Comparison of ENCODE assay signal across 8 mouse cellular contexts in the genomic region with DNA sequence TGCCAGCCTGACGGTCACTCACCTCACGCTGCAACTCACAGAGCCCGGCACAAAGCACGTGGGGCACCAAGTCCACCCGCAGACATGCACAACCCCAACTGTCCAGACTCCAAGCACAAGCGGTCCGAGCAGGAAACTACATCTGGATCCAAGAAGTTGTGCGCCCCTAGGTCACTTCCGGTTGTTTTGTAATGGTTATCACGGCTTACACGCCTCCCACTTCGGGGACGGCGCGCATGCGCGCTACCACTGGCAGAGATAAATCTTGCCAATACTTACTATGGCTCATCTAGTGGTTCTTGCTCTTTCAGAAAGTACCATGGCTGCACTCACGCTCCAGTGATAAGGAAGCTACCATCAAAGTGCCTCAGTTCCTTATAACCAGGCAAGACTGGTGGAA. TPM values are rescaled to one million over a fixed set of nuclear protein-coding genes. Genes with fewer than 3 reads are reported as not detected.
DNase-seq lines count a peak whose midpoint lies in the region; ATAC-seq and TF ChIP-seq lines count a peak whose summit lies in the region.
"Not testable (repeated sequence)": the region's sequence is repeated elsewhere in the genome, so short reads cannot be mapped to it uniquely, and the experiment has no call there.

A gene (minus strand): TSS at position 153 of the 400 bp plus-strand sequence.

- peak; percentile 23; the same call in 1 of the 2 replicates for TF ChIP-seq CTCF in liver, embryonic 14.5 days (IDR thresholded peaks at IDR 0.05; ENCODE audit: low read depth)
- not testable (repeated sequence) for TF ChIP-seq CTCF in stomach, postnatal 0 days (IDR thresholded peaks at IDR 0.05; ENCODE audit: low read depth)

- peaks cover 28% of the 10 kb centered on the region for H3K36me3 ChIP-seq in forebrain, embryonic 10.5 days (replicated peaks)
- H3K36me3 ChIP-seq in heart, embryonic 15.5 days; liver, embryonic 14.5 days (replicated peaks; ENCODE audit: control insufficient read depth, insufficient read depth, low read depth); neural tube, embryonic 11.5 days (ENCODE audit: control insufficient read depth, insufficient read depth, low read length); stomach, postnatal 0 days (ENCODE audit: control insufficient read depth, insufficient read depth, low read length): not testable (repeated sequence)

- not testable (repeated sequence) for H3K4me1 ChIP-seq in forebrain, embryonic 10.5 days; heart, embryonic 15.5 days (replicated peaks); liver, embryonic 14.5 days (replicated peaks; ENCODE audit: control insufficient read depth in 2 of 2, insufficient read depth in 2 of 2, low read length in 1 of 2); neural tube, embryonic 11.5 days (ENCODE audit: control insufficient read depth, insufficient read depth, low read length); stomach, postnatal 0 days (replicated peaks; ENCODE audit: control insufficient read depth, insufficient read depth)

- peaks cover 37% of the 10 kb centered on the region for H3K9me3 ChIP-seq in forebrain, embryonic 10.5 days
- not testable (repeated sequence) for H3K9me3 ChIP-seq in heart, embryonic 15.5 days (replicated peaks); liver, embryonic 14.5 days (ENCODE audit: control insufficient read depth, low read length); neural tube, embryonic 11.5 days (ENCODE audit: control insufficient read depth, low read length); stomach, postnatal 0 days (ENCODE audit: control insufficient read depth, low read length)

- H3K27me3 ChIP-seq in forebrain, embryonic 10.5 days (ENCODE audit: poor library complexity, severe bottlenecking); heart, embryonic 15.5 days; liver, embryonic 14.5 days (ENCODE audit: control insufficient read depth, insufficient read depth, low read length); neural tube, embryonic 11.5 days (ENCODE audit: control insufficient read depth, insufficient read depth, low read length); stomach, postnatal 0 days (ENCODE audit: control insufficient read depth, insufficient read depth, low read length): not testable (repeated sequence)

- 2% methylated on average over 18 of the region's 18 CpGs for WGBS in forebrain, embryonic 10.5 days
- WGBS in heart, embryonic 15.5 days = 2% methylated on average over 18 of the region's 18 CpGs
- under 1% methylated on average over 18 of the region's 18 CpGs for WGBS in liver, embryonic 14.5 days (ENCODE audit: insufficient replicate concordance)
- 2% methylated on average over 18 of the region's 18 CpGs for WGBS in neural tube, embryonic 11.5 days
- 1% methylated on average over 18 of the region's 18 CpGs for WGBS in stomach, postnatal 0 days

- ATAC-seq in heart, embryonic 15.5 days (replicated peaks; ENCODE audit: insufficient number of reproducible peaks, insufficient read depth, low FRiP score, low read depth) = peak; percentile 90
- ATAC-seq in liver, embryonic 14.5 days (ENCODE audit: insufficient read depth) = peak; percentile 92
- peak; percentile 91 for ATAC-seq in neural tube, embryonic 11.5 days (ENCODE audit: insufficient read depth, low FRiP score, low TSS enrichment)
- peak; percentile 99 for ATAC-seq in stomach, postnatal 0 days (ENCODE audit: low FRiP score, low TSS enrichment)

- H3K9ac ChIP-seq in heart, embryonic 15.5 days = peak within 1 kb of the TSS; percentile 67
- peak within 1 kb of the TSS; percentile 71 for H3K9ac ChIP-seq in liver, embryonic 14.5 days (replicated peaks)
- peak within 1 kb of the TSS; percentile 61 for H3K9ac ChIP-seq in neural tube, embryonic 11.5 days (ENCODE audit: low read length)
- H3K9ac ChIP-seq in stomach, postnatal 0 days (ENCODE audit: low read length) = peak within 1 kb of the TSS; percentile 67

- TF ChIP-seq EP300 in liver, embryonic 14.5 days (IDR thresholded peaks at IDR 0.05; ENCODE audit: low read depth); stomach, postnatal 0 days (optimal IDR thresholded peaks at IDR 0.05): not testable (repeated sequence)

- peak within 1 kb of the TSS; percentile 84 for H3K27ac ChIP-seq in forebrain, embryonic 10.5 days
- H3K27ac ChIP-seq in heart, embryonic 15.5 days = peak within 1 kb of the TSS; percentile 53
- H3K27ac ChIP-seq in liver, embryonic 14.5 days; neural tube, embryonic 11.5 days (ENCODE audit: low read depth, low read length): not testable (repeated sequence)
- peak within 1 kb of the TSS; percentile 45; the same call in 1 of the 2 replicates for H3K27ac ChIP-seq in stomach, postnatal 0 days (replicated peaks)

- peak within 1 kb of the TSS; percentile 69 for H3K4me2 ChIP-seq in heart, embryonic 15.5 days
- peak within 1 kb of the TSS; percentile 75 for H3K4me2 ChIP-seq in liver, embryonic 14.5 days (ENCODE audit: low read depth)
- H3K4me2 ChIP-seq in neural tube, embryonic 11.5 days (ENCODE audit: low read depth) = peak within 1 kb of the TSS; percentile 38
- H3K4me2 ChIP-seq in stomach, postnatal 0 days (replicated peaks; ENCODE audit: low read depth) = peak within 1 kb of the TSS; percentile 48

- DNase-seq in CD8-positive naive resting alpha-beta T cell, adult 2 months (ENCODE audit: low read depth in 2 of 2, low spot score in 2 of 2) = peak; percentile 73 to 75
- peak; percentile 67 for DNase-seq in c-Kit-positive CD71-negative TER-119-negative erythroid progenitor cells, embryonic 14.5 days (ENCODE audit: low read depth)
- peak; percentile 82 for DNase-seq in forebrain, embryonic 10.5 days (ENCODE audit: extremely low spot score, low spot score)
- peak; percentile 85 to 93 for DNase-seq in kidney, postnatal 25 days
- DNase-seq in liver, embryonic 14.5 days (ENCODE audit: low read depth in 3 of 3, low spot score in 3 of 3) = peak; percentile 67 to 71 (median 70)
- peak; percentile 86 for DNase-seq in neural tube, embryonic 11.5 days (ENCODE audit: low spot score)
- peak; percentile 86 for DNase-seq in stomach, postnatal 0 days (ENCODE audit: low spot score)

- H3K4me3 ChIP-seq in forebrain, embryonic 10.5 days = peak within 1 kb of the TSS; percentile 61
- peak within 1 kb of the TSS; percentile 75 for H3K4me3 ChIP-seq in heart, embryonic 15.5 days
- H3K4me3 ChIP-seq in liver, embryonic 14.5 days (ENCODE audit: insufficient read depth in 1 of 2, low read depth in 2 of 2, low read length in 2 of 2) = peak within 1 kb of the TSS; percentile 68 to 83
- H3K4me3 ChIP-seq in neural tube, embryonic 11.5 days (ENCODE audit: low read depth, low read length) = peak within 1 kb of the TSS; percentile 52
- peak within 1 kb of the TSS; percentile 64 for H3K4me3 ChIP-seq in stomach, postnatal 0 days (ENCODE audit: low read depth, low read length)

RNA-seq across cellular contexts. Expression of the gene that starts here (rescaled TPM):
- polyA plus RNA-seq in forebrain, embryonic 10.5 days (2016; fragmentation: Nextera tagmentation; extraction: Ambion mirVana) = 15.0 and 15.2 TPM in 2 replicates
- polyA plus RNA-seq in heart, embryonic 15.5 days (2015; fragmentation: Nextera tagmentation; extraction: Ambion mirVana) = 3.7 and 5.4 TPM in 2 replicates
- polyA plus RNA-seq in liver, embryonic 14.5 days (2012; rRNA removed) = 2.8 and 3.1 TPM in 2 replicates
- polyA plus RNA-seq in liver, embryonic 14.5 days (2014; fragmentation: Nextera tagmentation; extraction: Ambion mirVana) = 2.7 TPM in 2 replicates
- 12.4 and 13.2 TPM in 2 replicates for polyA plus RNA-seq in neural tube, embryonic 11.5 days (2014; fragmentation: Nextera tagmentation; extraction: Ambion mirVana)
- polyA plus RNA-seq in stomach, postnatal 0 days (2015; fragmentation: Nextera tagmentation; extraction: Ambion mirVana) = 2.3 and 2.7 TPM in 2 replicates
